Mouse (Mus musculus) adrenal gland, adult 2 months (tissue): ENCODE measurements around the gene Sp1. TPM values are rescaled to one million over a fixed set of nuclear protein-coding genes. Genes with fewer than 3 reads are reported as not detected.

Experiments used
- DNase-seq: peaks from one replicate; pipeline ENCODE4 v3.0.0; 2021
- polyA plus RNA-seq: library from polyadenylated mRNA; depleted of rRNA; stranded (reverse); fragments of >200 nt; gene quantifications from 2 replicates; pipeline ENCODE4 v1.2.3, GENCODE M21; 2012
- total RNA-seq, 2 experiments: library from RNA; stranded (reverse); gene quantifications; 2 replicates each; pipeline ENCODE4 v1.2.3; 2021

Gene Sp1
- total and polyA plus RNA-seq, 3 experiments = 11.1 to 72.1 (median 71.7) TPM

- DNase-seq = peak; percentile 96
Observed at GRCm38 (mm10) chr15:102399229-102400221, 6.4 kb upstream of the Sp1 start.

GRCm38 (mm10) chr15:102400476-102401045 lies 5.4 kb upstream of the Sp1 start:
- DNase-seq = no peak

GRCm38 (mm10) chr15:102401278-102401677 lies 4.7 kb upstream of the Sp1 start:
- no peak for DNase-seq

GRCm38 (mm10) chr15:102402210-102402609 lies 3.7 kb upstream of the Sp1 start:
- DNase-seq = no peak

DNA sequence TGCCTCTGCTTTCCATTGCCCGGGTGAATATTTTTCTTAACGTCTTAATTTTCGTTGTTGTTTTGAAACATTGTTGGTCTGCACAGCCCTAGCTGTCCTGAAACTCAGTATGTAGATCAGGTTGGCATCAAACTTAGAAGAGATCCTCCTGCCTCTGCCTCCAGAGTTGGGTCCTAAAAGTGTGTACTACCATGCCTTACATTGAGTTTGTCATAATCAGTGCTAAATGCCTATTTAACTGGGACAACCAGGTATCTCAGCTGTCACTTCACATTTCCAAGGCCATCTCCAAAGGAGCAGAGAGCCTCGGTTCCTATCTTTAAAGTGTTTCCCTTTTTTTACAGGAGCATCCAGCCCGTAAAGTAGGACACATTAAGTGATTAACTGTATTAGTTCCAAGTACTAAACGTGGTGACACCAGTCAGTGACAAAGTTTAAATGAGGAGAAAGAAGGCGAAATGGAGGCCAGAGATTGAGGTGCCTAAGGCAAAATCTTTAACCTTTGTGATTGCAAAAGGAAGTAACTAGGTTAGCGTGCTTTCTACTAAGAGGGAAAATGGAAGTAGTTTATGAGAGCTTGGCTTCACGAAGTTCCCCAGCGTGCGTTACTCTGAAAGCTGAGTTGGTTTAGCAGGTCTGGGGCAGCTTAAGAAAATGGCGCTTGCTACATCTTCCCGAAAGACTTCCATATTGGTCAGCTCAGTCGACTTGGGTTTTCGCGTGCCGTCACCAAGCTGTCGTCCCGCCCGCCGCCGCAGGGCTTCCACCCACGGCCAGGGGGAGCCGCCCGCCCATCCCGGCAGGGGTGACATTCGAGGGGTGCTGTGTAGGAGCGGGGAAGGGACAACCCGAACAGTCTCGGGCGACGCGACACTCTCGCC lies 1.1 kb upstream of the Sp1 start:
- no peak for DNase-seq

- peak; percentile 94 for DNase-seq
Observed at GRCm38 (mm10) chr15:102406196-102406911, 411 bp downstream of the Sp1 start.

GRCm38 (mm10) chr15:102406912-102407580 lies 1.1 kb downstream of the Sp1 start:
- DNase-seq = no peak

- no peak for DNase-seq
Observed at GRCm38 (mm10) chr15:102407681-102408557, 2.0 kb downstream of the Sp1 start.

GRCm38 (mm10) chr15:102408558-102409130 lies 2.7 kb downstream of the Sp1 start:
- DNase-seq = no peak

GRCm38 (mm10) chr15:102409286-102409685 lies 3.3 kb downstream of the Sp1 start:
- DNase-seq = no peak

DNA sequence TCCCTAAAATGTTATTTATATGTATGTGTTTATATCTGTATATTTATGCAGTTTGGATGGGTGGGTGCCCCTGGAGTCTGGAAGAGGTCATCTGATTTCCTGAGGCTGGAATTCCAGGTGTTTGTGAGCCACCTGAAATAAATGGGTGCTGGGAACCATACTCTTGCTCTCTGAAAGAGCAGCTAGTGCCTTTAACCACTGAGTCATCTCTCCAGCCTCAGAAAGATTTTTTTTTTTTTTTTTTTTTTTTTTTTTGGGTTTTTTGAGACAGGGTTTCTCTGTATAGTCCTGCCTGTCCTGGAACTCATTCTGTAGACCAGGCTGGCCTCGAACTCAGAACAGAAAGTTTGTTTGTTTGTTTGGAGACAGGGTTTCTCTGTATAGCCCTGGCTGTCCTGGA lies 5.1 kb downstream of the Sp1 start:
- DNase-seq = no peak

DNA sequence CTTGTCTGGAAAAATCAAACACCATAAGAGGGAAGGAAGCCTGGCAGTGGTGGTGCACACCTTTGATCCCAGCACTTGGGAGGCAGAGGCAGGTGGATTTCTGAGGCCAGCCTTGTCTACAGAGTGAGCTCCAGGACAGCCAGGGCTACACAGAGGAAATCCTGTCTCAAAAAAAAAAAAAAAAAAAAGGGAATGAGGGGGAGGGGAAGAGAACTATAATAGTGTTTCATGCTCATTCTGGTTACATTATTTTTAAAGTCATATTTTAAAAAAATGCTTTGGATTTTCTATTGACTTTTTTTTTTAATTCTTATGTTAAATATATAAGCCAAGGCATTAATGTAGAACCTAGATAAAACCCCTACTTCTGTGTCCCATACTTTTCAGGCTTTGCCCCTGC lies 7.7 kb downstream of the Sp1 start:
- DNase-seq = no peak

GRCm38 (mm10) chr15:102417524-102417923 lies 11.6 kb downstream of the Sp1 start:
- no peak for DNase-seq

DNA sequence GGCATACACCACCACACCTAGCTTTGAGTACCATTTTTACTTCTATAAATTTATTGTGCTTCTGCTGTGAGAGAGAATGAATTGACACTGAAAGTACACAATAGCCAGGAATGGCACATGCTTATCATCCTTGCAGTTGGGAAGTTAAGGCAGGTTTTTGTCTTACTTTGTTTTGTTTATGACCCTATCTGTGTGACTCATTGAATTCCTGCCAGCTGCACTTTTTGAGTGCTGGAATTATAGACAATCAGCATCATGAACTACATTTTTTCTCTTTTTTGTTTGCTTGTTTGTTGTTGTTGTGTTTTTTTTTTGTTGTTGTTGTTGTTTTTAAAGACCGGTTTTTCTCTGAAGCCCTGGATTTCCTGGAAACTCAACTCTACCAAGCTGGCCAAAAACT lies 15.0 kb downstream of the Sp1 start:
- no peak for DNase-seq

DNA sequence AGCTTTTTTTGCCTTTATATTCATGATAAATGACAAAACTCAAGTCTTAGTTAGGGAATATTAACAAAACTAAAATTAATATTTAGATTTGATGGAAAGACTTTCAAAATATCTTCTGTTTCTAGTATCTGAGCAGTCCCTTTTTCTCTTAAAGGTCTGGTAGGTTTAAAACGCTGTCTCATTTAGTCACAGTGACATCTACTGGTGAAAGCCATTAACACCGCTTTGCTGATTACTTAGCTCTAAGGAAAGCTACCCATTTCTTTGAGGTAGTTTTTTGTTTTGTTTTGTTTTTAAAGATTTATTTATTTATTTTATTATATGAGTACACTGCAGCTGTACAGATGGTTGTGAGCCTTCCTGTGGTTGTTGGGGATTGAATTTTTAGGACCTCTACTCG lies 15.5 kb downstream of the Sp1 start:
- DNase-seq = peak; percentile 35

- DNase-seq = no peak
Observed at GRCm38 (mm10) chr15:102423602-102424240, 17.8 kb downstream of the Sp1 start.

- no peak for DNase-seq
Observed at GRCm38 (mm10) chr15:102424657-102425056, 18.7 kb downstream of the Sp1 start.

GRCm38 (mm10) chr15:102426963-102427362 lies 21.0 kb downstream of the Sp1 start:
- DNase-seq = no peak

DNA sequence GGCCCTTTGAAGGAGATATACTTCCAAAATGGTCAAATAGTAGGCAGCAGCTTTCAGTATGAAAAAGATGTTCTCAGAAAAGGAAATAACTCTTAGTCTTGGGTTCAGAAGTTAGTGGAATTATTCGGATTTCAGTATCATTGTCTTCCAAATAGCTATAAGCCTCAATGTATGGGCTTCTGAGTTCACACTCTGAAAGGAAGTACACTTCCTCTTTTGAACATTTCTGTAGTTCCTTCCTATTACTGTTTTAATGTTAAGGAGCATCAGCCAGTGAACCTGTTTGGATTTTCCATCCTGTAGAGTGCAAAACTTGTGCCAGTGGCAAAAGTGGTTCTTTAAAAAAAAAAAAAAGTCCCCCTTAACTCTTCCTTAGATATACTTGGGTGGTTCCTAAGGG lies 26.1 kb downstream of the Sp1 start:
- DNase-seq = no peak
